Mouse (Mus musculus): Measurements from ENCODE around the gene Mocs3. TPM values are rescaled to one million over a fixed set of nuclear protein-coding genes. Genes with fewer than 3 reads are reported as not detected.
A peak's percentile ranks its signal among the peaks of the same experiment; 100 is the strongest.

The Mocs3 gene
- total and polyA plus RNA-seq, 2 experiments from 2014 or later, result 7.4 to 19.3 TPM

- H3K9me3 ChIP-seq (ENCODE audit: low read length), result no peaks in the 10 kb centered on the region
- peak overlapping the region; percentile 99 for H3K4me3 ChIP-seq (ENCODE audit: low read depth, low read length)
- ATAC-seq (ENCODE audit: low FRiP score) (no peak), DNase-seq (ENCODE audit: low spot score) (no peak)
- TF ChIP-seq CTCF (IDR thresholded peaks at IDR 0.05), result no peak
- H3K9ac ChIP-seq (replicated peaks; ENCODE audit: low read length, poor library complexity, severe bottlenecking), result peak overlapping the region; percentile 92
- H3K27me3 ChIP-seq (ENCODE audit: insufficient read depth, low read length), result no peaks in the 10 kb centered on the region
- peak overlapping the region; percentile 98 for H3K4me2 ChIP-seq (ENCODE audit: low read depth, low read length, poor library complexity, severe bottlenecking)
- 68% methylated on average over 33 of the region's 33 CpGs for WGBS
- 0 out of 2 replicates have a peak, but pooled peaks cover 5% of the 10 kb centered on the region for H3K36me3 ChIP-seq (ENCODE audit: insufficient read depth, low read length)
- peaks cover 11% of the 10 kb centered on the region for H3K4me1 ChIP-seq (ENCODE audit: insufficient read depth, low read length)
- H3K27ac ChIP-seq (ENCODE audit: low read depth, low read length), result peak overlapping the region; percentile 91
These were observed 1.0 kb downstream of the Mocs3 start for GRCm38 (mm10) chr2:168231471-168231829.

- ATAC-seq (ENCODE audit: low FRiP score) (no peak), DNase-seq (ENCODE audit: low spot score) (no peak)
- no peak overlapping the region for H3K27ac ChIP-seq (ENCODE audit: low read depth, low read length)
- no peak overlapping the region for H3K4me3 ChIP-seq (ENCODE audit: low read depth, low read length)
- H3K9ac ChIP-seq (replicated peaks; ENCODE audit: low read length, poor library complexity, severe bottlenecking), result no peak overlapping the region
- no peaks in the 10 kb centered on the region for H3K27me3 ChIP-seq (ENCODE audit: insufficient read depth, low read length)
- 0 out of 2 replicates have a peak, but pooled peaks cover 3% of the 10 kb centered on the region for H3K36me3 ChIP-seq (ENCODE audit: insufficient read depth, low read length)
- WGBS, result 91% methylated on average over 5 of the region's 5 CpGs
- no peaks in the 10 kb centered on the region for H3K9me3 ChIP-seq (ENCODE audit: low read length)
- no peak overlapping the region for H3K4me2 ChIP-seq (ENCODE audit: low read depth, low read length, poor library complexity, severe bottlenecking)
- peaks cover 11% of the 10 kb centered on the region for H3K4me1 ChIP-seq (ENCODE audit: insufficient read depth, low read length)
- TF ChIP-seq CTCF (IDR thresholded peaks at IDR 0.05), result no peak
These were observed 2.9 kb downstream of the Mocs3 start for GRCm38 (mm10) chr2:168233286-168233685.

- ATAC-seq (ENCODE audit: low FRiP score), result no peak
- no peak overlapping the region for H3K4me3 ChIP-seq (ENCODE audit: low read depth, low read length)
- 88% methylated on average over 4 of the region's 4 CpGs for WGBS
These were observed 7.9 kb downstream of the Mocs3 start for GRCm38 (mm10) chr2:168238335-168238734.

GRCm38 (mm10) chr2:168242841-168243240, 12.4 kb downstream of the Mocs3 start:
- H3K36me3 ChIP-seq (ENCODE audit: insufficient read depth, low read length), result no peaks in the 10 kb centered on the region
- H3K4me3 ChIP-seq (ENCODE audit: low read depth, low read length), result no peak overlapping the region
- H3K9me3 ChIP-seq (ENCODE audit: low read length), result no peaks in the 10 kb centered on the region
- DNase-seq (ENCODE audit: low spot score), result no peak
- TF ChIP-seq CTCF (IDR thresholded peaks at IDR 0.05), result no peak
- H3K4me1 ChIP-seq (ENCODE audit: insufficient read depth, low read length), result no peaks in the 10 kb centered on the region
- no peak overlapping the region for H3K27ac ChIP-seq (ENCODE audit: low read depth, low read length)
- H3K4me2 ChIP-seq (ENCODE audit: low read depth, low read length, poor library complexity, severe bottlenecking), result no peak overlapping the region
- H3K9ac ChIP-seq (replicated peaks; ENCODE audit: low read length, poor library complexity, severe bottlenecking), result no peak overlapping the region
- ATAC-seq (ENCODE audit: low FRiP score), result no peak
- H3K27me3 ChIP-seq (ENCODE audit: insufficient read depth, low read length), result no peaks in the 10 kb centered on the region

More at GRCm38 (mm10) chr2:168238335-168238734, 7.9 kb downstream of the Mocs3 start:
- no peaks in the 10 kb centered on the region for H3K9me3 ChIP-seq (ENCODE audit: low read length)
- H3K9ac ChIP-seq (replicated peaks; ENCODE audit: low read length, poor library complexity, severe bottlenecking), result no peak overlapping the region
- TF ChIP-seq CTCF (IDR thresholded peaks at IDR 0.05), result no peak
- no peaks in the 10 kb centered on the region for H3K4me1 ChIP-seq (ENCODE audit: insufficient read depth, low read length)
- no peak for DNase-seq (ENCODE audit: low spot score)
- H3K27ac ChIP-seq (ENCODE audit: low read depth, low read length), result no peak overlapping the region
- H3K27me3 ChIP-seq (ENCODE audit: insufficient read depth, low read length), result no peaks in the 10 kb centered on the region
- H3K4me2 ChIP-seq (ENCODE audit: low read depth, low read length, poor library complexity, severe bottlenecking), result no peak overlapping the region
- 0 out of 2 replicates have a peak, but pooled peaks cover 3% of the 10 kb centered on the region for H3K36me3 ChIP-seq (ENCODE audit: insufficient read depth, low read length)

- no peak for ATAC-seq (ENCODE audit: low FRiP score)
- Histone ChIP-seq H3K9me3 (ENCODE audit: low read length) (no peaks in the 10 kb centered on the region), H3K4me3 (ENCODE audit: low read depth, low read length) (no peak overlapping the region), H3K36me3 (ENCODE audit: insufficient read depth, low read length) (no peaks in the 10 kb centered on the region), H3K27me3 (ENCODE audit: insufficient read depth, low read length) (no peaks in the 10 kb centered on the region), H3K27ac (ENCODE audit: low read depth, low read length) (no peak overlapping the region), H3K4me2 (ENCODE audit: low read depth, low read length, poor library complexity, severe bottlenecking) (no peak overlapping the region), H3K4me1 (ENCODE audit: insufficient read depth, low read length) (no peaks in the 10 kb centered on the region), H3K9ac (replicated peaks; ENCODE audit: low read length, poor library complexity, severe bottlenecking) (no peak overlapping the region)
- no peak for TF ChIP-seq CTCF (IDR thresholded peaks at IDR 0.05)
- DNase-seq (ENCODE audit: low spot score), result no peak
- WGBS, result 79% methylated on average over 4 of the region's 4 CpGs
These were observed 12.9 kb downstream of the Mocs3 start for GRCm38 (mm10) chr2:168243278-168243677.

- TF ChIP-seq CTCF (IDR thresholded peaks at IDR 0.05), result no peak
- no peak for DNase-seq (ENCODE audit: low spot score)
- ATAC-seq (ENCODE audit: low FRiP score), result no peak
- Histone ChIP-seq H3K4me1 (ENCODE audit: insufficient read depth, low read length) (no peaks in the 10 kb centered on the region), H3K36me3 (ENCODE audit: insufficient read depth, low read length) (no peaks in the 10 kb centered on the region), H3K27me3 (ENCODE audit: insufficient read depth, low read length) (no peaks in the 10 kb centered on the region), H3K9ac (replicated peaks; ENCODE audit: low read length, poor library complexity, severe bottlenecking) (no peak overlapping the region), H3K27ac (ENCODE audit: low read depth, low read length) (no peak overlapping the region), H3K4me2 (ENCODE audit: low read depth, low read length, poor library complexity, severe bottlenecking) (no peak overlapping the region), H3K4me3 (ENCODE audit: low read depth, low read length) (no peak overlapping the region), H3K9me3 (ENCODE audit: low read length) (no peaks in the 10 kb centered on the region)
- 37% methylated on average over 8 of the region's 8 CpGs for WGBS
These were observed 15.1 kb downstream of the Mocs3 start for GRCm38 (mm10) chr2:168245571-168245970.

Measured in midbrain, postnatal 0 days (tissue).